Mouse (Mus musculus) kidney, embryonic 14.5 days (tissue): ENCODE results near the gene Grik3. TPM values are rescaled to one million over a fixed set of nuclear protein-coding genes. Genes with fewer than 3 reads are reported as not detected.

Source experiments
- ATAC-seq: fragments of 200-750 bp; cut with Nextera tagmentation; 2 replicates; pipeline ENCODE4 v1.8.0; 2017; ENCODE audit warnings: moderate number of reproducible peaks, mild to moderate bottlenecking, moderate TSS enrichment, moderate library complexity; ENCODE audit not compliant: low FRiP score, low TSS enrichment
- H3K27ac ChIP-seq: fragments of 300-500 bp; sonication (generic); 2 replicates; pipeline ENCODE4 v1.5.1; 2014; ENCODE audit warnings: low read depth, mild to moderate bottlenecking, low read length, moderate library complexity, mixed read lengths
- H3K27me3 ChIP-seq: fragments of 300-500 bp; sonication (generic); 2 replicates; pipeline ENCODE4 v1.6.1; 2014; ENCODE audit warnings: mild to moderate bottlenecking, low read length; ENCODE audit not compliant: control insufficient read depth, insufficient read depth
- H3K36me3 ChIP-seq: fragments of 300-500 bp; sonication (generic); 2 replicates; pipeline ENCODE4 v1.6.1; 2014; ENCODE audit warnings: low read length, mixed read lengths; ENCODE audit not compliant: control insufficient read depth, insufficient read depth
- H3K4me1 ChIP-seq: fragments of 300-500 bp; sonication (generic); 2 replicates; pipeline ENCODE4 v1.6.1; 2014; ENCODE audit warnings: low read length, mixed read lengths; ENCODE audit not compliant: control insufficient read depth, insufficient read depth
- H3K4me2 ChIP-seq: fragments of 300-500 bp; sonication (generic); replicated peaks from 2 replicates; pipeline ENCODE4 v1.6.1; 2014; ENCODE audit warnings: low read depth, mild to moderate bottlenecking, low read length
- H3K4me3 ChIP-seq: fragments of 300-500 bp; sonication (generic); 2 replicates; pipeline ENCODE4 v1.5.1; 2014; ENCODE audit warnings: mild to moderate bottlenecking, low read length
- H3K9ac ChIP-seq: fragments of 300-500 bp; sonication (generic); 2 replicates; pipeline ENCODE4 v1.6.1; 2014; ENCODE audit warnings: low read depth, mild to moderate bottlenecking, low read length, moderate library complexity
- H3K9me3 ChIP-seq: fragments of 300-500 bp; sonication (generic); 2 replicates; pipeline ENCODE4 v1.6.1; 2016; ENCODE audit warnings: low read length; ENCODE audit not compliant: control insufficient read depth
- WGBS: fragments of 180-500 bp; shearing (Covaris S2); extraction: QIAGEN DNeasy Blood & Tissue Kit; methylation state at CpG from one replicate; pipeline ENCODE4 v1.1.7; 2014; 5-methylcytosine and 5-hydroxymethylcytosine counted together
- polyA plus RNA-seq: library from polyadenylated mRNA; unstranded; fragments of >200 nt; fragmentation: Nextera tagmentation; extraction: Ambion mirVana; gene quantifications from 2 replicates; pipeline ENCODE4 v1.2.1, GENCODE M21; 2014

Grik3 gene
- polyA plus RNA-seq, 1 experiment from 2014 or later: 0.14 TPM

DNA sequence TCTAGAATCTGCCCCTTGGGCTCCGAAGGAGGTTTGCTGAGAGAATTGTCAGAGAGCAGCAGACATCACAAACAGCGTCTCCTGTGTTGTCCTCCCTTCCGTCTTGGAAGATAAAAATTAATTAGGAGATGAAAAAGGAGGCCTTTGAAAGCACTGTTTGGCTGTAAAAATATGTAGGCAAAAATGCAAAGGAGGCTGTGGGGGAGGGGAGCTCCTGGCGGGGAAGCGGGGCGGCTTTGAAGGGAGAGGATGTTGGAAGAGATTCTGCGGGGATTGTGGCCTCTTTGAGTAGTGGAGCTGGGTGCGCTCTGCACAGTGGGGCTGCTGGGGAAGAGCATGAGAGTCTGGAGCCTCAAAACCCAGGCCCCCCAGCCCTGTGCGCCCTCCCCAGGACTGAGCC is 207.1 kb downstream of the Grik3 start:
- H3K4me1 ChIP-seq: 0 out of 2 replicates have a peak, but pooled peaks cover 4% of the 10 kb centered on the region
- H3K36me3 ChIP-seq: no peaks in the 10 kb centered on the region
- no peak overlapping the region for H3K4me3 ChIP-seq
- H3K9me3 ChIP-seq: no peaks in the 10 kb centered on the region
- ATAC-seq: no peak
- peaks cover 11% of the 10 kb centered on the region; the same call in 1 of the 2 replicates for H3K27me3 ChIP-seq
- H3K27ac ChIP-seq: no peak overlapping the region
- no peak overlapping the region for H3K9ac ChIP-seq
- WGBS: 32% methylated on average over 9 of the region's 9 CpGs
- no peak overlapping the region for H3K4me2 ChIP-seq

- no peak overlapping the region for H3K4me2 ChIP-seq
- H3K36me3 ChIP-seq: no peaks in the 10 kb centered on the region
- no peak overlapping the region for H3K9ac ChIP-seq
- ATAC-seq: no peak
- peaks cover 11% of the 10 kb centered on the region; the same call in 1 of the 2 replicates for H3K27me3 ChIP-seq
- WGBS: 87% methylated on average over 7 of the region's 7 CpGs
- 0 out of 2 replicates have a peak, but pooled peaks cover 4% of the 10 kb centered on the region for H3K4me1 ChIP-seq
- H3K9me3 ChIP-seq: no peaks in the 10 kb centered on the region
- no peak overlapping the region for H3K27ac ChIP-seq
- H3K4me3 ChIP-seq: no peak overlapping the region
Observed at GRCm38 (mm10) chr4:125699056-125699455, 208.6 kb downstream of the Grik3 start.

DNA sequence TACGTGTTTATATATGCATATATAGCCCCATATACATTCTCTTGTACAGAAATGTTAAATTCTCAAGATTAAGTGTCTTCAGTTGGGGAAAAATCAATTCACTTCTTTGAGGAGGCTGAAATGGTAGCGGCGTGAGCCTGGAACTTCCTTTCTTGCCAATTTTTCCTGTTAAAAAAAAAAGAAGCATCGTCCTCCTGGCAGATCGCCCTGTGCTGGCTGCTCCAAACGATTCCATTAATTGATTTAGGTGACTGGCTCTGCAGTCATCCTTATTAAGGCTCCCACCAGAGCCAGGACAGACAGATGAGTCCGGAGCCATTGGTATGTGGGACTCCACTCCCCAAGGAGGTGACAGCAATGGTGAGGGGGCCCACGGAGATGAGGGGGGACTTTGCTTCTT is 209.8 kb downstream of the Grik3 start:
- WGBS: 65% methylated on average over 8 of the region's 8 CpGs
- Histone ChIP-seq H3K4me2 (no peak overlapping the region), H3K36me3 (no peaks in the 10 kb centered on the region), H3K9me3 (no peaks in the 10 kb centered on the region), H3K4me3 (no peak overlapping the region), H3K27ac (no peak overlapping the region), H3K27me3 (peaks cover 8% of the 10 kb centered on the region; the same call in 1 of the 2 replicates), H3K9ac (no peak overlapping the region), H3K4me1 (0 out of 2 replicates have a peak, but pooled peaks cover 4% of the 10 kb centered on the region)
- ATAC-seq: no peak

DNA sequence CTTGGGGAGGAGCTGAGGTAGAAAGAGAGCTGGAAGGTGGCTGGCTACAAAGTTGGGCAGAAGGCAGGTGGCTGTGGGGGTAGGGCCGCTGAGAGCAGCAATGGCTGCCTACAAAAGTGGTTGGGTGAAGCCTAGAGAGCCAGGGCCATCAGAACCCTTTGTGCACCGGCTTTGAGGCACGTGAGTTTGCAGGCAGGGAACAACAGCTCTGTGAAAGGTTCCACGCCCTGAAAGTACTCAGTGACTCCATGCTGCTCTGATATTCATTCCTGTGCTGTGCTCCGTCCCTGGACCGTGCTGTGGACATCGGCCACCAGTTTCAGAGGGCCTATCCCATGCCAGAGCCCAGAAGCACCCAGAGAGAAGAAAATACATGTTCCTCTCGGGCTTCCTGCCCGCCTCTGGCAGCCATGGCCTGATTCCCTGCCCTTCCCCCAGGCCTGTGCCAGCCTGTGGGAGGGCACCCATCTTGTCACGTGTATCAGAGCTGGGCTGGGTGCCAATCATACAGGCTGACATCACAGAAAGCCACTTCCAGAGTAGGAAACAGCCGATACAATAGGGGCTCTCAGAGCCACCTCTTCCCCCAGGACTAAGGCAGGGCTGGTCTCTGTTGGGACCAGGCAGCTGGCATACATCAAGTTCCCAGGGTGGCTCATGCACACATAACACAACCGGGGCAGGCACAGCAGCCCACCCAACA is 212.3 kb downstream of the Grik3 start:
- Histone ChIP-seq H3K9ac (no peak overlapping the region), H3K27ac (no peak overlapping the region), H3K27me3 (no peaks in the 10 kb centered on the region), H3K9me3 (no peaks in the 10 kb centered on the region), H3K4me2 (no peak overlapping the region), H3K36me3 (no peaks in the 10 kb centered on the region), H3K4me1 (no peaks in the 10 kb centered on the region), H3K4me3 (no peak overlapping the region)
- ATAC-seq: no peak; the same call in 1 of the 2 replicates
- WGBS: 79% methylated on average over 12 of the region's 12 CpGs

- Histone ChIP-seq H3K9me3 (no peaks in the 10 kb centered on the region), H3K36me3 (no peaks in the 10 kb centered on the region), H3K4me2 (no peak overlapping the region), H3K27me3 (no peaks in the 10 kb centered on the region), H3K4me1 (no peaks in the 10 kb centered on the region), H3K9ac (no peak overlapping the region), H3K27ac (no peak overlapping the region), H3K4me3 (no peak overlapping the region)
- WGBS: 46% methylated on average over 4 of the region's 4 CpGs
- ATAC-seq: no peak
Observed at GRCm38 (mm10) chr4:125703310-125703690, 212.8 kb downstream of the Grik3 start.

DNA sequence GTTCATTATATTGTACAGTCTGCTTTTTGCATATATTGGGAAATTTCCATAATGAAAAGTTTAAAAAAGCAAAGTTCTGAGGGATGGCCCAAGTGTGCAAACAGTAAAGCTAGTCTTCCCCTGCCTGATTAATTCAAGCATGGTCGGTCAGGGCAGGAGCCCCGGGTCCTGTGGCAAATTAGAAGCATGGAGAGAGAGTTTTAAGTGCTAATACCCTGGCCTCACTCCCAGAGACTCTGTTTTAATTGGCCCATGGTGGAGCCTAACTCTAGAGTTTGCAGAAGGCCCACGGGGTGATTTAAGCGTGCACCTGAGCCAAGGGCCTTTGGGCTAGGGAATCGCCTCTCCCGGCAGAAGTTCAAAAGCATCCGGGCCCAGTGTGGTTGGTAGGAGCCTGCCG is 215.2 kb downstream of the Grik3 start:
- H3K27me3 ChIP-seq: no peaks in the 10 kb centered on the region
- H3K27ac ChIP-seq: no peak overlapping the region
- no peak overlapping the region for H3K4me3 ChIP-seq

DNA sequence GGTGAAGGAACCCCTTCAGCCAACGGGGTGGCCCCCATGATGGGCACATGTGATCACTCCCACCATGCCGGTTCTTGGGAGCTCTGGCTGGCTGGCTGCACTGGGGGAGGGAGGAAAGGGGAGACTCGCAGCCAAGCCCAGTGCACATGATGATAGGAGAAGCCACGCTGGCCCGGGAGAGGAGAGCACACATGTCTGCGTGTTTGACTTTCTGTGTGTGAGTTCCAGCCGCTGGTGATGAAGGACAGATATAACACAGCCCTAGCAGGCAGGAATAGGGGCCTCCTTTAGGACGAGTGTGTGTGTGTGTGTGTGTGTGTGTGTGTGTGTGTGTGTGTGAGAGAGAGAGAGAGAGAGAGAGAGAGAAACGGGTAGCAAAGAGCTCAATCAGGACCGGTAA is 219.2 kb downstream of the Grik3 start:
- no peaks in the 10 kb centered on the region for H3K27me3 ChIP-seq
- no peak for ATAC-seq
- no peaks in the 10 kb centered on the region for H3K9me3 ChIP-seq
- H3K36me3 ChIP-seq: no peaks in the 10 kb centered on the region
- H3K4me2 ChIP-seq: no peak overlapping the region
- no peak overlapping the region for H3K4me3 ChIP-seq
- H3K9ac ChIP-seq: no peak overlapping the region
- no peaks in the 10 kb centered on the region for H3K4me1 ChIP-seq
- 81% methylated on average over 10 of the region's 10 CpGs for WGBS
- H3K27ac ChIP-seq: no peak overlapping the region

More for the DNA sequence above, 215.2 kb downstream of the Grik3 start:
- Histone ChIP-seq H3K9me3 (no peaks in the 10 kb centered on the region), H3K4me2 (no peak overlapping the region), H3K36me3 (no peaks in the 10 kb centered on the region), H3K9ac (no peak overlapping the region), H3K4me1 (no peaks in the 10 kb centered on the region)
- ATAC-seq: no peak
- WGBS: 57% methylated on average over 8 of the region's 8 CpGs

DNA sequence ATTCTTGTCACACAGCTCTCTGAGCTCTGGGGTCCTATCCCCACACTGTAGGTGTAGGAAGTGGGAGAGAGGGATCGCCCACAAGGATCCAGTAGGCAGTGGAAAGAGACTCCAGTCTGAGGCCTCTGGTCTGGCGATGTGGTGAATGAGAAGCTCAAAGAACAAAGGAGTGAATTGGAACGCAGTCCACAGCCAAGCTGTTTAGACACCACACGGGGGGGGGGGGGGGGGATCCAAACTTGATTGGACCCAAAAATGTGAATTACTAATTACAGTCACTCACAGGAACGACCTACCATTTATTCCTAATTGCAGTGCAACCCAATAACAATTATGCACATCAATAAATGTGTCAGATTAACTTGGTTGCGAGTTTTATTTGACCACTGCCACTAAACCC is 227.4 kb downstream of the Grik3 start:
- Histone ChIP-seq H3K27ac (no peak overlapping the region), H3K9me3 (no peaks in the 10 kb centered on the region), H3K27me3 (peaks cover 5% of the 10 kb centered on the region; the same call in 1 of the 2 replicates), H3K36me3 (no peaks in the 10 kb centered on the region), H3K4me3 (no peak overlapping the region), H3K4me1 (0 out of 2 replicates have a peak, but pooled peaks cover 4% of the 10 kb centered on the region), H3K4me2 (no peak overlapping the region), H3K9ac (no peak overlapping the region)
- WGBS: 41% methylated on average over 6 of the region's 6 CpGs
- ATAC-seq: no peak

GRCm38 (mm10) chr4:125718429-125719140 is 228.1 kb downstream of the Grik3 start:
- WGBS: 16% methylated on average over 18 of the region's 18 CpGs
- Histone ChIP-seq H3K4me2 (no peak overlapping the region), H3K36me3 (no peaks in the 10 kb centered on the region), H3K27ac (no peak overlapping the region), H3K4me3 (no peak overlapping the region), H3K9ac (no peak overlapping the region), H3K9me3 (no peaks in the 10 kb centered on the region), H3K4me1 (0 out of 2 replicates have a peak, but pooled peaks cover 4% of the 10 kb centered on the region), H3K27me3 (peaks cover 5% of the 10 kb centered on the region; the same call in 1 of the 2 replicates)
- ATAC-seq: 0 out of 2 replicates have a peak, but pooled peaks have one; percentile 41
